Mouse (Mus musculus): Measurements from ENCODE around the gene Sh3glb2.

GRCm38 (mm10) chr2:30349196-30349595, 9.9 kb downstream of the Sh3glb2 start:
- no peak for TF ChIP-seq EP300 (IDR thresholded peaks at IDR 0.05; ENCODE audit: insufficient read depth, low read depth, low read length)
- no peak for TF ChIP-seq POLR2A (IDR thresholded peaks at IDR 0.05; ENCODE audit: insufficient read depth, low read length)
